Mouse (Mus musculus) left cerebral cortex, postnatal 10 days (tissue): ENCODE data around the gene Foxp3. TPM values are rescaled to one million over a fixed set of nuclear protein-coding genes. Genes with fewer than 3 reads are reported as not detected.
A peak's percentile ranks its signal among the peaks of the same experiment; 100 is the strongest.

Experiments
- DNase-seq, 2 experiments: peaks; one replicate each; pipeline ENCODE4 v3.0.0; 2021 to 2022; ENCODE audit warnings: low spot score in 2 of 2, mixed read lengths in 1 of 2; ENCODE audit errors: extremely low spot score in 1 of 2
- intact Hi-C: fragments of 180-260 bp; cut with DNase I; formaldehyde crosslinking; loops from one replicate; pipeline ENCODE4 v1.15.1; 2025
- total RNA-seq, 2 experiments: library from RNA; stranded (reverse); gene quantifications; 2 replicates each; pipeline ENCODE4 v1.2.3; 2021

Foxp3 gene
- total RNA-seq: under 1 TPM in 1 of 2 experiments, not detected in 1; 0.62 TPM

GRCm38 (mm10) chrX:7573176-7574086 is at the start of gene Foxp3:
Gene Foxp3, plus strand, starts transcription at chrX:7573644.
- peak; percentile 25 to 73 for DNase-seq
- intact Hi-C loops: loop anchor here (5.0 to 10.0 kb wide), 3 partner anchors 64 to 151 kb away; partner anchors contain the start of gene Syp

- intact Hi-C loops: loop anchor here (5.0 kb wide), 1 partner anchor 37 kb away; no protein-coding TSS in a partner anchor
- DNase-seq: no peak
Observed at GRCm38 (mm10) chrX:7524961-7525360, 48.5 kb upstream of the Foxp3 start.

GRCm38 (mm10) chrX:7553474-7553873 is 20.0 kb upstream of the Foxp3 start:
- DNase-seq: no peak
- intact Hi-C loops: no loop called here

GRCm38 (mm10) chrX:7563076-7563475 is 10.4 kb upstream of the Foxp3 start:
- intact Hi-C loops: loop anchor here (5.0 kb wide), 1 partner anchor 41 kb away; no protein-coding TSS in a partner anchor
- no peak for DNase-seq

- intact Hi-C loops: no loop called here
- DNase-seq: no peak
Observed at GRCm38 (mm10) chrX:7566352-7566751, 7.1 kb upstream of the Foxp3 start.

GRCm38 (mm10) chrX:7567491-7567890 is 6.0 kb upstream of the Foxp3 start:
- DNase-seq: no peak
- intact Hi-C loops: no loop called here

GRCm38 (mm10) chrX:7570481-7571175 is 2.8 kb upstream of the Foxp3 start:
- intact Hi-C loops: loop anchor here (5.0 to 10.0 kb wide), 3 partner anchors 67 to 148 kb away; partner anchors contain the start of gene Syp
- no peak for DNase-seq

GRCm38 (mm10) chrX:7571565-7572136 is 1.8 kb upstream of the Foxp3 start:
- intact Hi-C loops: loop anchor here (5.0 to 10.0 kb wide), 3 partner anchors 66 to 149 kb away; partner anchors contain the start of gene Syp
- no peak for DNase-seq

- DNase-seq: no peak
- intact Hi-C loops: loop anchor here (5.0 to 10.0 kb wide), 3 partner anchors 65 to 150 kb away; partner anchors contain the start of gene Syp
Observed at GRCm38 (mm10) chrX:7572466-7572865, 978 bp upstream of the Foxp3 start.

GRCm38 (mm10) chrX:7574087-7574884 is 842 bp downstream of the Foxp3 start, which contains the start of gene Ppp1r3f:
Gene Ppp1r3f, minus strand, starts transcription at chrX:7574283.
- peak; percentile 96 to 97 for DNase-seq
- intact Hi-C loops: loop anchor here (5.0 to 10.0 kb wide), 3 partner anchors 63 to 152 kb away; partner anchors contain the start of gene Syp

GRCm38 (mm10) chrX:7574885-7575231 is 1.4 kb downstream of the Foxp3 start:
- intact Hi-C loops: loop anchor here (5.0 to 10.0 kb wide), 3 partner anchors 62 to 153 kb away; partner anchors contain the start of gene Syp
- no peak for DNase-seq

- DNase-seq: no peak
- intact Hi-C loops: no loop called here
Observed at GRCm38 (mm10) chrX:7581151-7581550, 7.7 kb downstream of the Foxp3 start.

- DNase-seq: no peak
- intact Hi-C loops: no loop called here
Observed at GRCm38 (mm10) chrX:7583881-7584280, 10.4 kb downstream of the Foxp3 start.

- intact Hi-C loops: no loop called here
- no peak for DNase-seq
Observed at GRCm38 (mm10) chrX:7586356-7586755, 12.9 kb downstream of the Foxp3 start.

GRCm38 (mm10) chrX:7595371-7595770 is 21.9 kb downstream of the Foxp3 start:
- DNase-seq: peak in 1 of 2 experiments; percentile 38
- intact Hi-C loops: no loop called here

GRCm38 (mm10) chrX:7604004-7604403 is 30.6 kb downstream of the Foxp3 start:
- DNase-seq: no peak
- intact Hi-C loops: no loop called here

GRCm38 (mm10) chrX:7604879-7605574 is 31.6 kb downstream of the Foxp3 start, which contains the start of gene Ccdc22:
Gene Ccdc22, minus strand, starts transcription at chrX:7605517.
- intact Hi-C loops: no loop called here
- DNase-seq: peak; percentile 67 to 89

- no peak for DNase-seq
- intact Hi-C loops: no loop called here
Observed at GRCm38 (mm10) chrX:7605575-7605941, 32.1 kb downstream of the Foxp3 start.
